Mouse (Mus musculus) stomach, postnatal 0 days (tissue): ENCODE data around the gene Sort1. TPM values are rescaled to one million over a fixed set of nuclear protein-coding genes. Genes with fewer than 3 reads are reported as not detected.

Experiments used
- ATAC-seq: fragments of 200-750 bp; cut with Nextera tagmentation; 2 replicates; pipeline ENCODE4 v1.8.0; 2017; ENCODE audit not compliant: low FRiP score, low TSS enrichment
- DNase-seq: peaks from one replicate; pipeline ENCODE4 v3.0.0-alpha.2; 2016; ENCODE audit warnings: low spot score
- H3K27ac ChIP-seq: fragments of 300-500 bp; sonication (generic); replicated peaks from 2 replicates; pipeline ENCODE4 v1.5.1; 2014; ENCODE audit warnings: mild to moderate bottlenecking, control low read depth
- H3K27me3 ChIP-seq: fragments of 300-500 bp; sonication (generic); 2 replicates; pipeline ENCODE4 v1.6.1; 2014; ENCODE audit warnings: low read length; ENCODE audit not compliant: control insufficient read depth, insufficient read depth
- H3K36me3 ChIP-seq: fragments of 300-500 bp; sonication (generic); 2 replicates; pipeline ENCODE4 v1.6.1; 2014; ENCODE audit warnings: low read length, mixed read lengths; ENCODE audit not compliant: control insufficient read depth, insufficient read depth
- H3K4me1 ChIP-seq: fragments of 300-500 bp; sonication (generic); replicated peaks from 2 replicates; pipeline ENCODE4 v1.6.1; 2014; ENCODE audit warnings: antibody characterized with exemption; ENCODE audit not compliant: control insufficient read depth, insufficient read depth
- H3K4me2 ChIP-seq: fragments of 300-500 bp; sonication (generic); replicated peaks from 2 replicates; pipeline ENCODE4 v1.6.1; 2014; ENCODE audit warnings: low read depth, mild to moderate bottlenecking, control low read depth, moderate library complexity
- H3K4me3 ChIP-seq: fragments of 300-500 bp; sonication (generic); 2 replicates; pipeline ENCODE4 v1.5.1; 2014; ENCODE audit warnings: low read depth, low read length, control low read depth
- H3K9ac ChIP-seq: fragments of 300-500 bp; sonication (generic); 2 replicates; pipeline ENCODE4 v1.6.1; 2014; ENCODE audit warnings: mild to moderate bottlenecking, low read length, control low read depth, mixed read lengths
- H3K9me3 ChIP-seq: fragments of 300-500 bp; sonication (generic); 2 replicates; pipeline ENCODE4 v1.6.1; 2016; ENCODE audit warnings: low read length; ENCODE audit not compliant: control insufficient read depth
- CTCF ChIP-seq: IDR thresholded peaks from 2 replicates; pipeline ENCODE4 v1.5.1; 2016; ENCODE audit warnings: antibody characterized with exemption, low read depth, mild to moderate bottlenecking, moderate library complexity
- EP300 ChIP-seq: optimal IDR thresholded peaks from 2 replicates; pipeline ENCODE3; 2016; ENCODE audit warnings: antibody characterized with exemption
- whole genome bisulfite sequencing: fragments of 180-500 bp; shearing (Covaris S2); extraction: QIAGEN DNeasy Blood & Tissue Kit; methylation state at CpG from one replicate; pipeline ENCODE4 v1.1.7; 2014; 5-methylcytosine and 5-hydroxymethylcytosine counted together
- polyA plus RNA-seq: library from polyadenylated mRNA; unstranded; fragments of >200 nt; fragmentation: Nextera tagmentation; extraction: Ambion mirVana; gene quantifications from 2 replicates; pipeline ENCODE4 v1.2.1, GENCODE M21; 2015

Gene Sort1
- polyA plus RNA-seq, 1 experiment from 2014 or later: 7.6 TPM

DNA sequence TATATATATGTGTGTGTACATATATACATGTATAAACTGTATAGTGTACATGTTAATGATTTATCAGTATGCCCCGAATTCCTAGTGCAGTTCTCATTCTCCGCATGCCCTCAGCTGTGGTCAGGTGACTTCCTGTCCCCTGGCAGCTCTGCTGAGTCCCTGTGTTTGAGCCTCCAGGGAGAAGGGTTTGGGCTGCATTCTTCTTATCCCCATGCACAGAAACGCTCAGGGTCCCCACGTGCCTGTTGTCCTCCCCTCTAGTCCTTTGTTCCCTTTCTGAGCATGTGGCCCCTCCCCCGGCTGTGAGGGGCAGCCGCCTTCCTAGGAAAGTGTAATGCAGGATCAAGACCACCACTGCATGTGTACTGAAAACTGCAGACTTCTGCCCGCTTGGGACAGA lies 77.0 kb downstream of the Sort1 start:
- H3K36me3 ChIP-seq: no peaks in the 10 kb centered on the region; the same call in 1 of the 2 replicates
- no peaks in the 10 kb centered on the region for H3K9me3 ChIP-seq
- H3K27ac ChIP-seq: no peak overlapping the region
- DNase-seq: no peak
- H3K4me1 ChIP-seq: no peaks in the 10 kb centered on the region
- 22% methylated on average over 7 of the region's 7 CpGs for WGBS
- no peak overlapping the region for H3K4me2 ChIP-seq
- H3K4me3 ChIP-seq: no peak overlapping the region
- no peaks in the 10 kb centered on the region for H3K27me3 ChIP-seq
- TF ChIP-seq CTCF (no peak), EP300 (no peak)
- 0 out of 2 replicates have a peak, but pooled peaks have one; percentile 25 for ATAC-seq
- H3K9ac ChIP-seq: no peak overlapping the region

DNA sequence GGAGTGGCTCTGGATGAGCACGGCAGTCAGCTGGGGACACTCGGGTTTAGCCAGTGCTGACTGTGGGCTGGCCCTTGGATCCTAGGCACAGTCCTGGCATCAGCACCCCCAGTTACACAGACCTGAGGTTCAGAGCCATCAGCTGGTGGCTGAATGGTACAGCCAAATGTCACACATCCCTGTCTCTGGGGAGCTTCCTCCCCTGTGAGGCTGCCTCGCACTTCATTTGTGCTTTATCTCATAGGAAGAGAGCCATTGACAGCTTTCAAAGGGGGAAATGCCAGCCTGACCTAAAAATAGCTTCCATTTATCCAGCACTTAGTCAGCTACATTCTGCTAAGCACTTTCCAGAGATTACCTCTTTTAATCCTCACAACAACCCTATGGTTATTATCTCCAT lies 79.7 kb downstream of the Sort1 start:
- H3K9ac ChIP-seq: no peak overlapping the region
- no peaks in the 10 kb centered on the region for H3K36me3 ChIP-seq
- WGBS: 62% methylated on average over 3 of the region's 3 CpGs
- no peaks in the 10 kb centered on the region for H3K27me3 ChIP-seq
- DNase-seq (no peak), ATAC-seq (no peak)
- no peak overlapping the region for H3K27ac ChIP-seq
- no peaks in the 10 kb centered on the region for H3K9me3 ChIP-seq
- no peaks in the 10 kb centered on the region for H3K4me1 ChIP-seq
- no peak for TF ChIP-seq CTCF
- TF ChIP-seq EP300: no peak
- no peak overlapping the region for H3K4me3 ChIP-seq
- no peak overlapping the region for H3K4me2 ChIP-seq

DNA sequence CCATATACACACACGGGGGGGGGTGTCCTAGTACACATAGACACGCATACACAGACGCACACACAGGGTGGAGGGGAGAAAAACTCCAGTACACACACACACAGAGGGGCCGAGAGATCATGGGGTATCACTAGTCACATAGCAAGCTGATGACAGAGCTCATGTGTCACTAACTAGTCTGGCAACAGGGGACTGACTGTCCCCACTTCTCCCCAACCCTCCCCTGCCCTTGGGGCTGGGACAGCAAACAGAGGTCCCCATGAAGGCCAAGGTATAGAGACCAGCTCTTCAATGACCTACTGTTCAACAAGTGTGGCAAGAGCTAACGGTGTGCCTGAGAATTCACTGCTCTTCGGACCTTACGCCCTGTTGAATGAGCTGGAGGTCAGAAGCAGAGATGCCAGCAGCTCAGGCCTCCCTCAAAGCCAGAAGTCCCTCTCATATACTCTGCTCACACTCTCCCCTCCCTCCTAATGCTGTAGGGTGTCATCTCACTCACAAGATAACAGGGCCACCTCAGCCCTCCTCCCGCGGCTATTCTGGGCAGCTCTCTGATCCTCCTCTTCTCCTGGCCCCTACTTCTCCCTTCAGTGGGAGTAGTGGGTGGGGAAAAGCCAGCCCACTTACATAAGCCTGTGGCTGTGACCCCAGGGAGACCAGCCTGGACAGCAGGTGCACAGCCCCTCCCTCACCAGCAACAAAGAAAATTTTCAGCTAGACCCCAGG lies 80.6 kb downstream of the Sort1 start, which contains the start of gene Mybphl:
Mybphl (plus strand) TSS at position 642 of the 726 bp plus-strand sequence.
- TF ChIP-seq EP300: no peak
- no peak for TF ChIP-seq CTCF

DNA sequence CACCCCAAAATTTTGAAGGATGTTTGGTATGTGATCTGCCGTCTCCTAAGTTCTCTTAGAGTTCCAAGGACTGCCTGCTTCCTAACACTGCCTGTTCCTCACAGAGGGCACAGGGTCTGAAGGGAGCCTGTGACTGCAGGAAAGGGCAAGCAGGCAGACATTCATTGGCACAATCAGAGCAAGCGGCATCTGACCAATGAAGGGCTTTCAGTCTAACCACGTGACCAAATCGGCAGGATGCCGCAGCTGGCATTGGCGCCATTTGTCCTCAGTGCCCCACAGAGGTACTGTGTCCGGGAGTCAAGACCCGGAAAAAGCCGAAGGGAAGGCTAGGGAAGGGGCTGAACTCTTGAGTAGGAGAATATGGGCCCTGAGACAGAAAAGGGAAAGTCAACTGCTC lies 83.3 kb downstream of the Sort1 start:
- H3K9ac ChIP-seq: no peak overlapping the region
- WGBS: 56% methylated on average over 9 of the region's 9 CpGs
- DNase-seq (no peak), ATAC-seq (no peak)
- no peak overlapping the region for H3K4me3 ChIP-seq
- H3K9me3 ChIP-seq: no peaks in the 10 kb centered on the region
- no peak overlapping the region for H3K4me2 ChIP-seq
- H3K36me3 ChIP-seq: no peaks in the 10 kb centered on the region
- TF ChIP-seq CTCF (no peak), EP300 (no peak)
- H3K27me3 ChIP-seq: no peaks in the 10 kb centered on the region
- H3K27ac ChIP-seq: no peak overlapping the region
- H3K4me1 ChIP-seq: no peaks in the 10 kb centered on the region

More for the DNA sequence above, 80.6 kb downstream of the Sort1 start, which contains the start of gene Mybphl:
- Histone ChIP-seq H3K36me3 (no peaks in the 10 kb centered on the region), H3K4me2 (no peak within 1 kb of the TSS), H3K9me3 (no peaks in the 10 kb centered on the region), H3K4me1 (no peaks in the 10 kb centered on the region), H3K9ac (no peak within 1 kb of the TSS), H3K27me3 (no peaks in the 10 kb centered on the region), H3K4me3 (no peak within 1 kb of the TSS), H3K27ac (no peak within 1 kb of the TSS)
- DNase-seq (no peak), ATAC-seq (no peak)
- 65% methylated on average over 9 of the region's 9 CpGs for WGBS

DNA sequence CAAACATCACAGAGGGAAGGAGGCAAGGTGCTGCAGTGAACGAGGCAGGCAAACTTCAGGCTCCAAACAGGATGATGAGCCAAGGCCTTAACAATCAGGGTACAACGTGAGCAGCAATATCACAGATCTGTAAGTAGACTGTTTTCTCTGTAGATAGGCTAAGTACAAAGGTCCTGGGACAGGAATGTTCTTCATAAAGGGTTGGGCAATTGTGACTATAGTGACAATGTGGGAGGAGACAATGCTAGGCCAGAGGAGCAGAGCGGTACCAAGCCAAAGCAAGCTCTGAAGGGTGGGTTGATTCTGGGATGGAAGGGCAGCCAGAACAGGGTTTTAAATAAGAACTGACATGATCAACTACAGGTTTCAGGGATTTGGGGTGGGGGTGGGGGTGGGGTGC lies 83.9 kb downstream of the Sort1 start:
- 0 out of 2 replicates have a peak, but pooled peaks have one; percentile 56 for ATAC-seq

DNA sequence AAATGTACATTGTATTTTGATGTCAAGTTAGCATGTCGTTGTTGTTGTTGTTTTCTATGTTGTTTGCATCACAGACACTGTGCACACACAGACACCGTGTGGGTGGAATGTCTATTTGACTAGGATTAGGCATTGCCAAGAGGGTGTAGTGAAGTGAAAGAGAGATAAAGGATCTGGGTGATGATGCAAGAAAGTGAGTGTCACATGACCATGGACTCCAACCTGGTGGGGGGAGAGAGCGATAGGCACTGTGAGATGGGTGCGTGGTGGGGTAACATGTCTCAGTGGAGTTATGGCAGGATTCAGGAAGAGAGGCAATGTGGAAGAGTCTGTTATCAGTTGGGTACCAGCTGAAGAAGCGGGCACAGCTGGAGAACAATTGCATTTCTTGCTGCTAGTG lies 84.8 kb downstream of the Sort1 start:
- H3K36me3 ChIP-seq: no peaks in the 10 kb centered on the region
- H3K4me2 ChIP-seq: no peak overlapping the region
- no peaks in the 10 kb centered on the region for H3K9me3 ChIP-seq
- H3K4me1 ChIP-seq: no peaks in the 10 kb centered on the region
- no peak for TF ChIP-seq CTCF
- no peak for TF ChIP-seq EP300
- ATAC-seq: no peak
- DNase-seq: no peak
- 76% methylated on average over 5 of the region's 5 CpGs for WGBS
- H3K27me3 ChIP-seq: no peaks in the 10 kb centered on the region
- H3K9ac ChIP-seq: no peak overlapping the region
- no peak overlapping the region for H3K27ac ChIP-seq
- no peak overlapping the region for H3K4me3 ChIP-seq

More for the DNA sequence above, 83.9 kb downstream of the Sort1 start:
- H3K4me1 ChIP-seq: no peaks in the 10 kb centered on the region
- H3K4me3 ChIP-seq: no peak overlapping the region
- no peak for TF ChIP-seq EP300
- TF ChIP-seq CTCF: no peak
- no peak overlapping the region for H3K9ac ChIP-seq
- H3K9me3 ChIP-seq: no peaks in the 10 kb centered on the region
- no peaks in the 10 kb centered on the region for H3K36me3 ChIP-seq
- no peak overlapping the region for H3K4me2 ChIP-seq
- H3K27ac ChIP-seq: no peak overlapping the region
- WGBS: 60% methylated on average over 3 of the region's 3 CpGs
- no peak for DNase-seq
- H3K27me3 ChIP-seq: no peaks in the 10 kb centered on the region
